Mouse (Mus musculus) cerebellum, adult 2 months (tissue): ENCODE results near the gene Asap2.

Experiments used
- CTCF ChIP-seq: fragments of 200-500 bp; IDR thresholded peaks from 2 replicates; pipeline ENCODE4 v1.5.1; 2011; ENCODE audit warnings: low read depth, mild to moderate bottlenecking, control low read depth, low read length, moderate library complexity, borderline replicate concordance; ENCODE audit not compliant: insufficient read depth
- POLR2A ChIP-seq: fragments of 200-500 bp; IDR thresholded peaks from 2 replicates; pipeline ENCODE4 v1.6.1; 2011; ENCODE audit warnings: low read length, control low read depth, borderline replicate concordance; ENCODE audit not compliant: insufficient read depth

- no peak for TF ChIP-seq POLR2A
- TF ChIP-seq CTCF, result no peak
Measured at GRCm38 (mm10) chr12:21277352-21277864, 287.1 kb downstream of the Asap2 start.
